Mouse (Mus musculus) bone marrow macrophage, adult 2 months (primary cell): ENCODE measurements around the gene Gmip. TPM values are rescaled to one million over a fixed set of nuclear protein-coding genes. Genes with fewer than 3 reads are reported as not detected.

Experiments used
- H3K27ac ChIP-seq: 2 replicates; pipeline ENCODE4 v1.5.1; 2012; ENCODE audit warnings: low read depth, low read length; ENCODE audit not compliant: insufficient read depth
- H3K4me1 ChIP-seq: 2 replicates; pipeline ENCODE4 v1.6.1; 2012; ENCODE audit warnings: low read length; ENCODE audit not compliant: control insufficient read depth, insufficient read depth
- H3K4me3 ChIP-seq: 2 replicates; pipeline ENCODE4 v1.5.1; 2012; ENCODE audit warnings: mild to moderate bottlenecking, low read length, moderate library complexity; ENCODE audit not compliant: insufficient read depth
- CTCF ChIP-seq: IDR thresholded peaks from 2 replicates; pipeline ENCODE4 v1.5.1; 2012; ENCODE audit warnings: low read depth, mild to moderate bottlenecking, low read length, moderate library complexity
- POLR2A ChIP-seq: IDR thresholded peaks from 2 replicates; pipeline ENCODE4 v1.6.1; 2012; ENCODE audit warnings: mild to moderate bottlenecking, low read depth, low read length, borderline replicate concordance
- polyA plus RNA-seq: library from polyadenylated mRNA; stranded (reverse); fragments of >200 nt; gene quantifications from 2 replicates; pipeline ENCODE4 v1.2.4, GENCODE M21; 2012; ENCODE audit not compliant: missing spikeins, insufficient read depth, insufficient read length

The Gmip gene
- 164 and 201 TPM in 2 replicates for polyA plus RNA-seq

DNA sequence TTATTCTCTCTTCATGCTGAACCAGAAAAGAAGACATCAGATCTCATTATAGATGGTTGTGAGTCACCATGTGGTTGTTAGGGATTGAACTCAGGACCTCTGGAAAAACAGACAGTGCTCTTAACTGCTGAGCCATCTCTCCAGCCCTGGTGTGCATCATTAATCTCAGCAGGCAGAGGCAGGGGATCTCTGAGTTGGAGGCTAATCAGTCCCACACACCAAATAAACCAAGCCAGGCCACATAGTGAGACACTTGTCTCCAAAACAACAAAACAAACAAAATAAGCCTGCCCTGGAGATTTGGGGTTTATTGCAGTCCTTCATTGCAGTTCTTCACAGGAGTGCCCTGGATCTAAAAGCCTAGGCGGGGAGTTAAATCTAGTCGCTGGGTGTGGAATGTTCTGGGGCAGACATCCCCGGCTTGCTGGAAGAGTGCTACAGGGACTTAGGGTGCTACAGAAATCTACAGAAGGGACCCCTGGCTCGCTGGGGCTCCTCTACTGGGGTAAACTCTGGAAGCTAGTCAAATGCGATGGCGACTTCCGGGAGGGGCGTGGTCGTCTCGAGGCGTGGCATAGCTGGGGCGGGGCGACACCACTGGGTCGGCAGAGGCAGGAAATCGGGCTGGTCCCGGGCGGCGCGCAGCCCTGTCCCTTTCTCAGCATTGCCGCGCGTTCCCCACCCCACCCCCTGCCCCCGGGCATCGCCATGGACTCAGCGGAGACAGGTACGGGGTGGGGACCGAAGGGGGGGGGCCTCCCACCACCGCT lies at the start of gene Gmip:
Gmip (plus strand) TSS at position 586 of the 770 bp plus-strand sequence.
- Histone ChIP-seq H3K4me3 (peak within 1 kb of the TSS; percentile 77), H3K27ac (peak within 1 kb of the TSS; percentile 70), H3K4me1 (peaks cover 32% of the 10 kb centered on the region)
- TF ChIP-seq POLR2A (0 out of 2 replicates have a peak, but pooled peaks have one; percentile 15), CTCF (no peak)

DNA sequence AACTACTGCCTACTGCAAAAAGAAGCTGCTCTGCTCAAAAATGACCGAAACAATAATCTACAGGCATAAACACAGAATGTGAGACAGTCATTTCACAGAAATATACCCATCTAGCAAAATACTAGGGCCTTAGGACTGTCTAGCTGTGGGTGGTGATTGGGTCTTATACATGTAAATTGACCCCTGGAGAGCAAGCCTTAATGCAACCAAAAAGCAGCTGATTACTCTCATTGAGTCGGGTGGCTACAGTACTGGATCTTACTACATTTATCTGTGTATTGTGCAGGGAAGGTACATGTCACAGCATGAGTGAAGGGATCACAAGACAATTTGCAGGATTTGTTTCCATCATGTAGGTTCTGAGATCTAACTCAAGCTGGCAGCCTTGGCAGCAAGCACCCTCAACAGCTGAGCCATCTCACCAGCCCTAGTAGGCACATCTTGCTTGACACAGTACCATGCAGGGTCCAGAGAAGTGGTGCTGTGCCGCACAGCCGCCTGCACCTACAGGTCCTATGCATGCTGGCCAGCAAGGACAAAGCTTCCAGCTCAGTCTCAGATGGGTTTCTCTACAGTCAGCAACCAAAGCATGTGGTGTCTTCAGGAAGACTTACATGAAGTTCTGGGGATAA lies 46.5 kb upstream of the Gmip start:
- H3K4me3 ChIP-seq = no peak overlapping the region
- no peak overlapping the region for H3K27ac ChIP-seq
- TF ChIP-seq POLR2A (no peak), CTCF (no peak)
- no peaks in the 10 kb centered on the region for H3K4me1 ChIP-seq

DNA sequence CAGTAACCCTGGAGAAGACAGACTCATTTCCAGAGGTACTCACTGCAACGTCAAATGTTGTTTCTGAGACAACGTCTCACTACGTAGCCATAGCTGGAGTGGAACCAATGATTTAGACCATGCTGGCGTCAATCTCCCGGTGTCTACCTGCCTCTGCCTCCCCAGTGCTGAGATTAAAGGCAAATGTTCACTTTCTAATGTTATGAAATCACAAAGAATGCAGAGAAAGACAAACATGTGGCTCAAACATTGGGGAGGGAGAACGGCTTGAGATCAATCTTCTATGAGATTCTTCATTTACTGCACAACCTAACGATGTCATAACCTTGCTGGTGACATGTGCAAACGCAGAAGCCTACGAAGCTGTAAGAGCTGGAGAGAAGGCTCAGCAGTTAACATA lies 37.3 kb upstream of the Gmip start:
- peaks cover 8% of the 10 kb centered on the region for H3K4me1 ChIP-seq

DNA sequence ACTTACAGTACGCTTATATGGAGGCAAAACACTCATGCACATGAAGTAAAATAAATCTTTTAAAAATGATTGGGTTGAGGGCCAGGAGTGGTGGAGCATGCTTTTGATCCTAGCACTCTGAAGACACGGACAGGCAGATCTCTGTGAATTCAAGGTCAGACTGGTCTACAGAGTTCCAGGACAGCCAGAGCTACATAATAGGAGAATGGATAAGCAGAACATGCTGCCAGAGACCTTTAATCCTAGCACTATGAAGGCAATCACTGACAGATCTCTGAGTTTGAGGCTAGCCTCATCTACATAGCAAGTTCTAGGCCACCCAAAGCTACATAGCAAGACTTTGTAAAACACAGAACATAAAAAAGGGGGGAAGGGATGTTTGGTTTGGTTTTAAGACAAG lies 36.4 kb upstream of the Gmip start:
- no peak overlapping the region for H3K27ac ChIP-seq
- H3K4me1 ChIP-seq = peaks cover 8% of the 10 kb centered on the region
- no peak for TF ChIP-seq CTCF
- TF ChIP-seq POLR2A = no peak
- H3K4me3 ChIP-seq = no peak overlapping the region

More for the DNA sequence above, 37.3 kb upstream of the Gmip start:
- TF ChIP-seq POLR2A (no peak), CTCF (no peak)
- H3K4me3 ChIP-seq = no peak overlapping the region
- H3K27ac ChIP-seq = no peak overlapping the region

DNA sequence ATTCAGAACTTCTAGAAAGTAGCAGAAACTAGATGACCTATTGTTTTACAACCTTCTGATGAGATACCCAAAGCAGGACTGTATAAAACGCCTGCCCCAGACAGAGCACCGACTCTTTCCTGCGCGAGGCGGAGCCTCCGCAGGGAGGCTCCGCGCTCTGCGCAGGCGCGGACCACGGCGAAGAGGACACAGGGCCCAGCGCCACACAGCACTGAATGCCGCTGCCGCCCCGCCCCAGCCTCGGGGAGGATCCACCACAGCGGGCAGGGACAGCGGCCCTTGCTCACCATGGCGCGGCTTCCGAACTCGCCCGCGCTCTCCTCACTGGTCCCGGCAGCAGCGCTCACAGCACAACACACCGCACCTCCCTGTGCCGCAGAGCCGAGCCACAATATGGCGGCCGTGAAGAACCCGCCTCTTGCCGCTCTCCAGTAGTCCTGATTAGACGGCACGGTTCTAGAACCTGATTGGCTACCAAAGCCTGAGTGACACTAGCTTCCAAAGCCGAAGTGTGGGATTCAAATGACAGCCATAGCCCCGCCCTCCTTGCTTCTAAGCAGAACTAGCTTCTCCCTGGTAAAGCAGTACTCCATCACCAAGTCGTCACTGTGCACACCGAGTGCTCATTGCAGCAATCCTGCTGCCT lies 33.9 kb upstream of the Gmip start, which contains the start of gene Gm20422:
Gm20422 (minus strand) TSS at position 384 of the 646 bp plus-strand sequence.
- H3K4me3 ChIP-seq = peak within 1 kb of the TSS; percentile 99
- TF ChIP-seq CTCF (no peak), POLR2A (no peak)
- peaks cover 8% of the 10 kb centered on the region for H3K4me1 ChIP-seq
- peak within 1 kb of the TSS; percentile 99 for H3K27ac ChIP-seq

DNA sequence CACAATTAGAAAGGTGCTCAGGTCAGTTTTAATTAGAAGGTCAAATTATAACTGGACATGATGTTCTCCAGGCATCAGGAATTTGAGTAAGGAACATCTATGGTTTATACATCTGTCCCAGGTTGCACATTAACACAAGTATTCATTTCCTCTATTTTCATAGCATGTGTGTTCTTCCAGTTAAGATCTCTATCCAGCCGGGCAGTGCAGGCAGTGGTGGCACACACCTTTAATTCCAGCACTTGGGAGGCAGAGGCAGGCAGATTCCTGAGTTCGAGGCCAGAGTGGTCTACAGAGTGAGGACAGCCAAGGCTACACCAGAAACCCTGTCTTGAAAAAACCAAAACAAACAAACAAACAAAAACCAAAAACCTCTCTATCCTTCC lies 33.3 kb upstream of the Gmip start:
- Histone ChIP-seq H3K4me3 (peak overlapping the region; percentile 42), H3K27ac (peak overlapping the region; percentile 60)

DNA sequence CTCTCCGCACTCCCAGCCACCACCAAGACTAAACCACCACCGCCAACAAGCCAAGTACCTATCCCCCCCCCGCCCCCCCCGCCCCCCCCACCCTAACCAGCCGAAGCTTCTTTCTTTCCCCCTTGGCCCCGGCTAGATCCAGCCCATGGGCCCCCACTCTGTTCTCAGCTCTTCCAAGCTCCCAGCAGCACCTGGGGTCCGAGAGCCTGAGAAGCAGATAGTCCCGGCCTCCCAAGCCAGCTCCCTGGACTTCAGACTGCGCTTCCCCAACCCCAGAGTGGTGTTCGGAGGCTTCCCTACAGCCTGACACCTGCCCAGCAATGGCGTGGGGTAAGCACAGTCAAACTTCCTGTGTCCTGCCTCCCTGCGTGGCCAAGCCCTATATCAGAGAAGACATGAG lies 31.4 kb upstream of the Gmip start:
- TF ChIP-seq CTCF (no peak), POLR2A (no peak)
- H3K4me3 ChIP-seq = no peak overlapping the region

More for the DNA sequence above, 33.3 kb upstream of the Gmip start:
- TF ChIP-seq POLR2A (no peak), CTCF (no peak)
- peaks cover 8% of the 10 kb centered on the region for H3K4me1 ChIP-seq

DNA sequence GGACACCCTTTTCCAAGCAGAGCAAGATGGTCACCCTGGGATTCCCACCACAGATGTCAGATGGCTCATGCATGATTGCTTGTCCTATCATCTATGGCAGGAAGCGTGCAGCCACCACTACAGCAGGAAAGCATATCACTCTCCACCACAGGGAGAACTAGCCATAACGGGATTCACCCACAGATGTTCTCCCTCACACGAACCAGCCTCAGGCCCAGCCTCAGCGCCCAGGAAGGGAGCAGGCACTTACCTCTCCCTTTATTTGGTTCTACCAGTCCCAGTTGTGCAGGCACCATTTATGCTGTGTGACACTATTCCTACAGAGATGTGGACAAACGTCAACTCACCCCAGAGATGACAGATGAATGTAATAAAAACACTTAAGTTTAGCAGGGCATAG lies 19.4 kb upstream of the Gmip start:
- Histone ChIP-seq H3K27ac (no peak overlapping the region), H3K4me3 (no peak overlapping the region), H3K4me1 (peaks cover 12% of the 10 kb centered on the region)
- TF ChIP-seq CTCF = no peak
- TF ChIP-seq POLR2A = no peak

More for the DNA sequence above, 31.4 kb upstream of the Gmip start:
- Histone ChIP-seq H3K27ac (no peak overlapping the region), H3K4me1 (peaks cover 8% of the 10 kb centered on the region)

DNA sequence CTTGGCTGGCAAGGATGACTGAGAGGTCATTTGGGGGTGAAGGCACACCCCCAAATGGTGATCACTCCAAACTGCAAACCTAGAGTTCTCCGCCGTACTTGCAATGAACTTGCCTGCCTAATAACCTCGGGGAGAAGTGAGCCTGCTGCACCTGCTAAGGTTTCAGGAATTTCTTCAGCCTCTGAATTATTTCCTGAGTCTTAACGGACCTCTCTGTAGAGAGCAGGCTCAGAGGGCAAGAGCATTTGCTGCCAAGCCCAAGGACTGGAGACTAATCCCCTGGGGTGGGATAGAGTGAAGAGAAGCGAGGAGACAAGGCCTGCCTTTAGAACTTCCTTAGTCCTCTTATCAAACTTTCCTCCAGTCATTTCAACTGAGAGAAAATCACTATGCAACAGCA lies 18.7 kb upstream of the Gmip start:
- Histone ChIP-seq H3K4me1 (peaks cover 12% of the 10 kb centered on the region), H3K4me3 (no peak overlapping the region), H3K27ac (no peak overlapping the region)
- TF ChIP-seq POLR2A (no peak), CTCF (no peak)

DNA sequence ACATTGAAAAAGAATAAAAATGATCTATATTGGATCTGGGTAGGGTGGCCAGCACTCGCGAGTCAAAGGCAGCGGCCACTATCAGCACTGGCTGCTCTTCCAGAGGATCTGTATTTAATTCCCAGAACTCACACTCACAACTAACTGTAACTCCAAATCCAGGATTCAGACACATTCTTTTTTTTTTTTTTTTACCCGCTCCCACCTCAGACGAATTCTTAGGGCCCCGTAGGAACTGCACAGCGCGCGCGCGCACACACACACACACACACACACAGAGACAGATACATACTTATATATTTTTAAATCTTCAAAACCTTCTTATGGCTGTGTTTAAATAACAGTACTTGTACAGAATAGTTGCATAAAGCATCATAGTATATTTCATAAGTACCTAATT lies 18.1 kb upstream of the Gmip start:
- H3K4me3 ChIP-seq = peak overlapping the region; percentile 95
- H3K4me1 ChIP-seq = peaks cover 12% of the 10 kb centered on the region
- peak overlapping the region; percentile 68 for H3K27ac ChIP-seq
- no peak for TF ChIP-seq CTCF
- TF ChIP-seq POLR2A = no peak
